Mouse (Mus musculus): ENCODE measurements around the gene Cd44.

- no peak for TF ChIP-seq CTCF (IDR thresholded peaks at IDR 0.05; ENCODE audit: control insufficient read depth, insufficient read depth, insufficient read length)
- TF ChIP-seq MAX (IDR thresholded peaks at IDR 0.05): no peak
- no peak for TF ChIP-seq USF1 (IDR thresholded peaks at IDR 0.05; ENCODE audit: low read depth)
- no peak for TF ChIP-seq MYOG (IDR thresholded peaks at IDR 0.05; ENCODE audit: control insufficient read depth, extremely low read depth, insufficient read length)
- no peak for TF ChIP-seq CEBPB (IDR thresholded peaks at IDR 0.05; ENCODE audit: low read depth)
- TF ChIP-seq MYOD1 (IDR thresholded peaks at IDR 0.05; ENCODE audit: control insufficient read depth, insufficient read length, low read depth): no peak
- TF ChIP-seq FOSL1 (IDR thresholded peaks at IDR 0.05; ENCODE audit: insufficient read depth, low read length, poor library complexity, severe bottlenecking): no peak
Measured at GRCm38 (mm10) chr2:102862706-102863105, 38.8 kb downstream of the Cd44 start.
